Mouse (Mus musculus) heart, embryonic 11.5 days (tissue): ENCODE measurements around the gene Krtap4-1. TPM values are rescaled to one million over a fixed set of nuclear protein-coding genes. Genes with fewer than 3 reads are reported as not detected.
"Not testable (repeated sequence)": the region's sequence is repeated elsewhere in the genome, so short reads cannot be mapped to it uniquely, and the experiment has no call there.

Experiments
- ATAC-seq: fragments of 200-750 bp; cut with Nextera tagmentation; replicated peaks from 2 replicates; pipeline ENCODE4 v1.8.0; 2017; ENCODE audit warnings: moderate library complexity; ENCODE audit not compliant: insufficient number of reproducible peaks, low FRiP score, low TSS enrichment
- H3K27ac ChIP-seq: fragments of 300-500 bp; sonication (generic); 2 replicates; pipeline ENCODE4 v1.5.1; 2014; ENCODE audit warnings: mild to moderate bottlenecking, low read depth, low read length
- H3K27me3 ChIP-seq: fragments of 300-500 bp; sonication (generic); 2 replicates; pipeline ENCODE4 v1.6.1; 2014; ENCODE audit warnings: mild to moderate bottlenecking, low read length, mixed read lengths; ENCODE audit not compliant: control insufficient read depth, insufficient read depth
- H3K36me3 ChIP-seq: fragments of 300-500 bp; sonication (generic); 2 replicates; pipeline ENCODE4 v1.6.1; 2014; ENCODE audit warnings: mild to moderate bottlenecking, low read length, moderate library complexity, mixed read lengths; ENCODE audit not compliant: control insufficient read depth, insufficient read depth
- H3K4me1 ChIP-seq: fragments of 300-500 bp; sonication (generic); 2 replicates; pipeline ENCODE4 v1.6.1; 2014; ENCODE audit warnings: low read length; ENCODE audit not compliant: control insufficient read depth, insufficient read depth
- H3K4me2 ChIP-seq: fragments of 300-500 bp; sonication (generic); 2 replicates; pipeline ENCODE4 v1.6.1; 2014; ENCODE audit warnings: mild to moderate bottlenecking, moderate library complexity
- H3K4me3 ChIP-seq: fragments of 300-500 bp; sonication (generic); 2 replicates; pipeline ENCODE4 v1.5.1; 2014; ENCODE audit warnings: low read depth, low read length
- H3K9ac ChIP-seq: fragments of 300-500 bp; sonication (generic); 2 replicates; pipeline ENCODE4 v1.6.1; 2014; ENCODE audit warnings: mild to moderate bottlenecking, low read depth, low read length, moderate library complexity
- H3K9me3 ChIP-seq: fragments of 300-500 bp; sonication (generic); replicated peaks from 2 replicates; pipeline ENCODE4 v1.6.1; 2016; ENCODE audit warnings: low read length; ENCODE audit not compliant: control insufficient read depth
- WGBS: fragments of 180-500 bp; shearing (Covaris S2); extraction: QIAGEN DNeasy Blood & Tissue Kit; methylation state at CpG from one replicate; pipeline ENCODE4 v1.1.7; 2014; ENCODE audit not compliant: insufficient replicate concordance; 5-methylcytosine and 5-hydroxymethylcytosine counted together
- polyA plus RNA-seq: library from polyadenylated mRNA; unstranded; fragments of >200 nt; fragmentation: Nextera tagmentation; extraction: Ambion mirVana; gene quantifications from 2 replicates; pipeline ENCODE4 v1.2.1, GENCODE M21; 2014

Krtap4-1 gene
- polyA plus RNA-seq, 1 experiment from 2014 or later = not detected

DNA sequence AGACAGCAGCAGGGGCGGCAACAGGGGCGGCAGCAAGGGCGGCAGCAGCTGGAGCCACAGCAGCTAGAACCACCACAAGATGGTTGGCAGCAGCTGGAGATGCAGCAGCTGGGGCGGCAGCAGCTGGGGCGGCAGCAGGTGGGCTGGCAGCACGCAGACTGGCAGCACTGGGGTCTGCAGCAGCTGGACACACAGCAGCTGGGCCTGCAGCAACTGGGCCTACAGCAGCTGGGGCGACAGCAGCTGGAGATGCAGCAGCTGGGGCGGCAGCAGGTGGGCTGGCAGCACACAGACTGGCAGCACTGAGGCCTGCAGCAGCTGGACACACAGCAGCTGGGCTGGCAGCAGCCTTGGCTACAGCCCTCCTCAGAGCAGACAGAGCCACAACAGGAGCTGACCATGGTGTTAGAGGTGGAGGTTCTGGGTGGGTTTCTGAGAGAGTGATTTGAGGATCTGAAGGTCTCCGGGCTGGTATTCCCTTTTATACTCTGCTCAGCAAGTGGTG is 15.6 kb upstream of the Krtap4-1 start, which contains the start of gene Krtap4-7:
TSS of gene Krtap4-7 (minus strand) at position 455 of the 505 bp plus-strand sequence.
- H3K36me3 ChIP-seq, ATAC-seq, H3K9me3 ChIP-seq, H3K27me3 ChIP-seq, H3K9ac ChIP-seq, H3K4me2 ChIP-seq, H3K4me3 ChIP-seq, H3K27ac ChIP-seq, H3K4me1 ChIP-seq: not testable (repeated sequence)
- 70% methylated on average over 9 of the region's 9 CpGs for WGBS

DNA sequence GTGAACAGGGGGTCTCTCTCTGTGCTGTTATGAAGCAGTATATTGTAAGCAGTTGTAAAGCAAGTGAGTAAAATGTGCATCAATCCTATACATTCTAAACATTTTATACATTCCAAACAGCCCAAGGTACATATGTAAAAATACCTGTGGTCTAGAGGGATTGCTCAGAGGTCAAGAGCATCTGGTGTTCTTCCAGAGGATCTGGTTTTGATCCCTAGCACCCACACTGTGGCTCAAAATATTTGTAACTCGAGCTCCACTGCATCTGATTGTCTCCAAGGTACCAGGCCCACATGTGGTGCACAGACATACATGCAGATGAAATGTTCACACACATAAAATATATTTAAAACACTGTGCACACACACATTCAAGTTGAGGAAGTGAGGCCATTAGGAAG is 12.9 kb upstream of the Krtap4-1 start:
- H3K4me1 ChIP-seq = no peaks in the 10 kb centered on the region
- no peaks in the 10 kb centered on the region for H3K27me3 ChIP-seq
- no peak overlapping the region for H3K4me2 ChIP-seq
- 20% methylated on average over 1 of the region's 1 CpGs for WGBS
- H3K4me3 ChIP-seq = no peak overlapping the region
- no peaks in the 10 kb centered on the region for H3K9me3 ChIP-seq
- H3K36me3 ChIP-seq = no peaks in the 10 kb centered on the region
- no peak overlapping the region for H3K9ac ChIP-seq
- H3K27ac ChIP-seq = no peak overlapping the region
- ATAC-seq = no peak

DNA sequence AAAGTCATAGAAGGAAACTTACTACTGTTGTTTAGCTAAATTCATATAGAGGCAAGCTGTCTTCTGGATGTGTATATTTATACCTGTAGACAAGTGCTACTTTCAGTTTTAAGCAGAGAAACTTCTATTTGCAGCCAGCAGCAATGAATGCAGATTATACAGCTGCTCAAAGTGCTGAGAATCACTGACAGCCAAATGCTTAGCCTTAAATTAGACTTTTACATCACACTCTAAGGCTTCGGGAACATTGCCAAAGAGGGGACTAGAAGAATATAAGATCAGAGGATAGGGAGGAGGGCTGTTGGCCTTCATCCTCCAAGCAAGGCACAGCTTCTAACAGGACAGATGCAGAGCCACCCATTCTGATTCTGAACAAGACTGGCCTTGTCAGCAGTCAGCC is 9.0 kb upstream of the Krtap4-1 start:
- Histone ChIP-seq H3K4me1 (no peaks in the 10 kb centered on the region), H3K36me3 (no peaks in the 10 kb centered on the region), H3K27ac (no peak overlapping the region), H3K9ac (no peak overlapping the region), H3K9me3 (no peaks in the 10 kb centered on the region), H3K27me3 (no peaks in the 10 kb centered on the region), H3K4me3 (no peak overlapping the region), H3K4me2 (no peak overlapping the region)
- ATAC-seq = no peak
- WGBS = 71% methylated on average over 1 of the region's 1 CpGs

DNA sequence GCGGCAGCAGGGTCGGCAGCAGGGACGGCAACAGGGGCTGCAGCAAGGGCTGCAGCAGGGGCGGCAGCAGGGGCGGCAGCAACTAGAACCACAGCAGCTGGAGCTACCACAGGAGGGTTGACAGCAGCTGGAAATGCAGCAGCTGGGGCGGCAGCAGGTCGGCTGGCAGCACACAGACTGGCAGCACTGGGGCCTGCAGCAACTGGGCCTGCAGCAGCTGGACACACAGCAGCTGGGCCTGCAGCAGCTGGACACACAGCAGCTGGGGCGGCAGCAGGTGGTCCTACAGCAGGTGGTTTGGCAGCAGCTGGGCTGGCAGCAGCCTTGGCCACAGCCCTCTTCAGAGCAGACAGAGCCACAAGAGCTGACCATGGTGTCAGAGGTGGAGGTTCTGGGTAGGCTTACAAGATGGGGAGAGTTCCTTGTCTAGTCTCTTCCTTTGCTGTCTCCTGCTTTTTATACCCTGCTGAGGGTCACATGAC is 6.7 kb upstream of the Krtap4-1 start, which contains the start of gene Krtap4-2:
TSS of gene Krtap4-2 (minus strand) at position 432 of the 482 bp plus-strand sequence.
- no peaks in the 10 kb centered on the region for H3K27me3 ChIP-seq
- 33% methylated on average over 8 of the region's 8 CpGs for WGBS
- no peak within 1 kb of the TSS for H3K27ac ChIP-seq
- no peaks in the 10 kb centered on the region for H3K9me3 ChIP-seq
- ATAC-seq = no peak
- no peak within 1 kb of the TSS for H3K9ac ChIP-seq
- H3K4me3 ChIP-seq = no peak within 1 kb of the TSS
- no peak within 1 kb of the TSS for H3K4me2 ChIP-seq
- no peaks in the 10 kb centered on the region for H3K4me1 ChIP-seq
- no peaks in the 10 kb centered on the region for H3K36me3 ChIP-seq

DNA sequence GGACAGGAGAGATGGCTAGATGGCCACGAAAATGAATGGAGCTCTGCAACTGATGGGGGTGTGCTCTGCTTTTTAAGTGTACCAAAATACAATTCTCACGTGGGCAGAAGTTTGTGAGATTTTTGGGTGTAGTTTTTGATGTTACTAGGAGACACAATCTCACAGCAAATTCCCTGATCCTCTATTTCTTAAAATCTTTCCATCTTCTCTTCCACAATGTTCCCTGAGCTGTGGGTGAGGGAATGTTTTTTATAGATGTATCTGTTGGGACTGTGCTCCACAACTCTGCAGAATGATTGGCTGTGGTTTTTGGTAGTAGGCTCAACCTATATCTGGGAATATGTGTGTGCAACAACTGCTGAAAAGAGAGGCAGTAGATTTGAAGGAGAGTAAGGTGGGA is 5.3 kb upstream of the Krtap4-1 start:
- WGBS = 54% methylated on average over 2 of the region's 2 CpGs
- Histone ChIP-seq H3K9me3 (no peaks in the 10 kb centered on the region), H3K27me3 (no peaks in the 10 kb centered on the region)

DNA sequence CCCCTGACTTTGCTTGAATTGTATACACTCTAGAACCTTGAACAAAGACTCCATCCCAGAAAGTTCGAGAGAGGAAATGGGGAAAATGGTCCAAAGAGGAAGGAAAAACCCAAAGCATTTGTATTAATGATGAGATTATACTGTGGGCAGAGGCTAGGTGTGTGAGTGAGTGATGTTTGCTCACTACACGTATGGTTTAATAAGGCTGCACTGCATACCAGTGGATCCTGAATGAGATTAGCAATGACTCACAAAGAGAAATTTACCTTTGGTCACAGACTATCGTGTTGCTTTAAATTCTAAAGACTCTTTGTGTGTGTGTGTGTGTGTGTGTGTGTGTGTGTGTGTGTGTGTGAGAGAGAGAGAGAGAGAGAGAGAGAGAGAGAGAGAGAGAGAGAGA is 2.9 kb upstream of the Krtap4-1 start:
- WGBS = 69% methylated on average over 3 of the region's 3 CpGs
- Histone ChIP-seq H3K4me3 (no peak overlapping the region), H3K27ac (no peak overlapping the region), H3K9ac (no peak overlapping the region), H3K4me2 (no peak overlapping the region), H3K27me3 (no peaks in the 10 kb centered on the region), H3K9me3 (no peaks in the 10 kb centered on the region), H3K36me3 (no peaks in the 10 kb centered on the region), H3K4me1 (no peaks in the 10 kb centered on the region)
- no peak for ATAC-seq

More for the DNA sequence above, 5.3 kb upstream of the Krtap4-1 start:
- Histone ChIP-seq H3K4me2 (no peak overlapping the region), H3K27ac (no peak overlapping the region), H3K9ac (no peak overlapping the region), H3K4me3 (no peak overlapping the region), H3K4me1 (no peaks in the 10 kb centered on the region), H3K36me3 (no peaks in the 10 kb centered on the region)
- no peak for ATAC-seq

DNA sequence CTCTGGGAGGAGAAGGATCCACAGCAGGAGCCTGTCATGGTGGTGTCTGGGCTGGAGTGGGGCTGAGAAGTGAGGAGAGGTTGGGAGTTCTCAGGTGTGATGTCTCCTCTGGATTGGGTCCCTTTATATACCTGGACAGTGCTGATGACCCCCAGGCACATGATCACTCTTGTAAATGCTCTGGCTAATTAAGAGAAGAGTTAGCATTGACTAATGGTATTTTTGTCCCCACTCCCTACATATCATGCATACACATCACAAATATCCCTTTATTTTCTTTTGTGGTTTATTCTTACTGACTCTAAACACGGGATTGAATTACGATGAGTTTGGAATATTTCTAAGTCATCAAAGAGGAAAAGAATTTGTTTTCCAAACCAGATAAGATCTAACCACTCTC is 7.7 kb downstream of the Krtap4-1 start, which contains the start of gene Gm11562:
TSS of gene Gm11562 (minus strand) at position 101 of the 400 bp plus-strand sequence.
- Histone ChIP-seq H3K4me2 (no peak within 1 kb of the TSS), H3K4me1 (no peaks in the 10 kb centered on the region), H3K27me3 (no peaks in the 10 kb centered on the region), H3K4me3 (no peak within 1 kb of the TSS), H3K27ac (no peak within 1 kb of the TSS), H3K36me3 (no peaks in the 10 kb centered on the region), H3K9me3 (no peaks in the 10 kb centered on the region), H3K9ac (no peak within 1 kb of the TSS)
- no peak for ATAC-seq
- 76% methylated on average over 2 of the region's 2 CpGs for WGBS

DNA sequence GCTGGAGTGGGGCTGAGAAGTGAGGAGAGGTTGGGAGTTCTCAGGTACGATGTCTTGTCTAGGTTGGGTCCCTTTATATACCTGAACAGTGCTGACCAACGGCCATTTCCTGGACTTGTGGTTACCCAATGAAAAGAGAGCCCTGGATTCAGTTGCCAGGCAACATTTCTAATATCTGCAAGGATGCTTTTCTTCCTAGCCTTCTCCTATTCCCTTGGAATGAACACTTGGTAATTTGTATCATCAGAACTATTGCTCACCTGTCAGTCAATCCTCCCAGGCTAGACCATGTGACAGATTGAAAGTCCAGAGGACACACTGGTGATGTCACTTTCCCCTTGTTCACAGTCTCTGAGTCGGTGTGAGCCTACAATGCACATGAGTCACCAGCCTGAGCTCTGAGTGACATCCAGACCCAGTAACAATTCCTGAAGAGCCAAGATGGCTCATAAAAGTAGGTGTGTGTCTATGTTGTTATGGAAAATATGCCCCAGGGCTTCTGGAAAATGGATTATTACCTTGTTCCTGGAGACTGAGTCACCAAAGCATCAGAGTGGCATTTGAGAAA is 13.2 kb downstream of the Krtap4-1 start, which contains the start of gene Krtap2-4:
TSS of gene Krtap2-4 (minus strand) at position 51 of the 568 bp plus-strand sequence.
- Histone ChIP-seq H3K4me3 (no peak within 1 kb of the TSS), H3K9me3 (no peaks in the 10 kb centered on the region), H3K9ac (no peak within 1 kb of the TSS), H3K27me3 (no peaks in the 10 kb centered on the region), H3K36me3 (no peaks in the 10 kb centered on the region), H3K4me2 (no peak within 1 kb of the TSS), H3K27ac (no peak within 1 kb of the TSS), H3K4me1 (no peaks in the 10 kb centered on the region)
- ATAC-seq = no peak
- WGBS = 65% methylated on average over 3 of the region's 3 CpGs

DNA sequence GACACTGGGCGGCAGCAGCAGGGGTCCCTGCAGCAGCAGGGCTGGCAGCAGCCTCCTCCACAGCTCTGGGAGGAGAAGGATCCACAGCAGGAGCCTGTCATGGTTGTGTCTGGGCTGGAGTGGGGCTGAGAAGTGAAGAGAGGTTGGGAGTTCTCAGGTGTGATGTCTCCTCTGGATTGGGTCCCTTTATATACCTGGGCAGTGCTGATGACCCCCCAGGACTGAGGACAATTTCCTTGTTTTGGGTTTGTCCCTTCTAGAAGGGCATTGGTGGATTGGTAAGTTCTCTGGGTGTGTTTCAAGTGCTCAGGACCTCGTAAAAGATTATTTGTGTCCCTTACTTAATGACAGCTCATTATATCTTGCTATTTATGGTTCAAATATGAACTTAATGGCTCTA is 17.9 kb downstream of the Krtap4-1 start, which contains the start of gene Gm11937:
TSS of gene Gm11937 (minus strand) at position 101 of the 400 bp plus-strand sequence.
- not testable (repeated sequence) for H3K27me3 ChIP-seq, H3K4me3 ChIP-seq, H3K27ac ChIP-seq, ATAC-seq, H3K9ac ChIP-seq, H3K9me3 ChIP-seq, H3K4me2 ChIP-seq, H3K36me3 ChIP-seq, H3K4me1 ChIP-seq
- 68% methylated on average over 1 of the region's 2 CpGs for WGBS
